Mouse (Mus musculus): ENCODE measurements around the gene Rxfp2. TPM values are rescaled to one million over a fixed set of nuclear protein-coding genes. Genes with fewer than 3 reads are reported as not detected.

Gene Rxfp2
- polyA plus RNA-seq, 1 experiment: not detected

DNA sequence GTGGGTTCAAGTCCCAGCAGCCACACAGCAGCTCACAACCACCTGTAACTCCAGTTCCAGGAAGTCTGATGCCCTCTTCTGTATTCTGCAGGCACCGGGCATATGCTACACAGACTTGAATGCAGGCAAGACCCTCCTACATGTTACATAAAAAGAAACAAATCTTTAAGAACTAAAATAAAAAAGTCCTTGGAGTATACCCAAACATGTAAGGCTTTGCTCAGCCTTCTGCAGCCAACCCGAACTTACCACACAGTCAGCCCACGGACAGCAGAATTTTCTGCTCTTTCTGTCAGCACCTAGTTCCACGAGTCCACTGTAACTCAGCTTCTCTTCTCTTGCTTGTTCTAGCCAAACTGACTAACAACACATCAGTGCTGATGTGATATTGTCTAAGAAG is 34.8 kb downstream of the Rxfp2 start:
- no peak overlapping the region for H3K4me2 ChIP-seq (ENCODE audit: low read depth)
- no peak overlapping the region for H3K4me3 ChIP-seq
- no peak overlapping the region for H3ac ChIP-seq (ENCODE audit: control insufficient read depth, insufficient read length)
- H3K79me2 ChIP-seq (ENCODE audit: control insufficient read depth, insufficient read depth): no peaks in the 10 kb centered on the region
- H3K36me3 ChIP-seq (ENCODE audit: control insufficient read depth, insufficient read depth): no peaks in the 10 kb centered on the region
- no peaks in the 10 kb centered on the region for H3K27me3 ChIP-seq (ENCODE audit: control insufficient read depth, insufficient read depth, insufficient read length)
- TF ChIP-seq CEBPB (IDR thresholded peaks at IDR 0.05; ENCODE audit: insufficient read depth, poor library complexity, severe bottlenecking) (no peak), MYOG (IDR thresholded peaks at IDR 0.05; ENCODE audit: control insufficient read depth in 1 of 3, insufficient read depth in 1 of 3, insufficient read length in 2 of 3, low read depth in 2 of 3) (no peak), TCF3 (IDR thresholded peaks at IDR 0.05; ENCODE audit: insufficient read length, low read depth) (no peak), TCF12 (IDR thresholded peaks at IDR 0.05; ENCODE audit: insufficient read depth, poor library complexity, severe bottlenecking) (no peak), MYOD1 (IDR thresholded peaks at IDR 0.05; ENCODE audit: control insufficient read depth in 1 of 3, insufficient read length in 2 of 3, low read depth in 2 of 3) (no peak), MAX (IDR thresholded peaks at IDR 0.05; ENCODE audit: low read depth) (no peak), REST (IDR thresholded peaks at IDR 0.05; ENCODE audit: insufficient read depth, insufficient read length) (no peak), POLR2A (IDR thresholded peaks at IDR 0.05; ENCODE audit: insufficient read length, low read depth) (no peak), E2F4 (IDR thresholded peaks at IDR 0.05; ENCODE audit: insufficient read depth) (no peak), POLR2AphosphoS2 (IDR thresholded peaks at IDR 0.05; ENCODE audit: insufficient read length, low read depth) (no peak), SRF (IDR thresholded peaks at IDR 0.05; ENCODE audit: control insufficient read depth, insufficient read length, low read depth) (no peak), USF1 (IDR thresholded peaks at IDR 0.05; ENCODE audit: low read depth) (no peak)

DNA sequence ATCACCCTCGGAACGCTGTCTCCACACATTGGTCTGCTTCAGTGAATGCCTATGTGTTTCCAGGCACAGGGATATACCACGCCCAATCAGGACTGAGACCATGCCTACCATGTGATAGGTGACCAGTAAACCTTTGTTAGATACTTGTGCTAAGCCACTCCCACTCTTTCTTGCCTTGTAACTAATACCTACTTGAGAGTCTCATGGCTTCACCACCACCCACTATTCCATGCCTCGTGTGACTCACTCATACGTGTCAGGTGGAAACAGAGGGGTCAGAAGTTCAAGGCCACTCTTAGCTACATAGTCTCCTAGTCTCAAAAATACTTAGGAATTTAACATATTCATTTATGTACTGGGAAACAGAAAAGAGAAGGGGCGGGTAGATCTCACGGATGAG is 35.5 kb downstream of the Rxfp2 start:
- Histone ChIP-seq H3K36me3 (ENCODE audit: control insufficient read depth, insufficient read depth) (no peaks in the 10 kb centered on the region), H3K27me3 (ENCODE audit: control insufficient read depth, insufficient read depth, insufficient read length) (no peaks in the 10 kb centered on the region), H3K4me3 (no peak overlapping the region), H3K4me2 (ENCODE audit: low read depth) (no peak overlapping the region), H3K79me2 (ENCODE audit: control insufficient read depth, insufficient read depth) (no peaks in the 10 kb centered on the region), H3ac (ENCODE audit: control insufficient read depth, insufficient read length) (no peak overlapping the region)
- TF ChIP-seq POLR2AphosphoS2 (IDR thresholded peaks at IDR 0.05; ENCODE audit: insufficient read length, low read depth): no peak
- no peak for TF ChIP-seq SRF (IDR thresholded peaks at IDR 0.05; ENCODE audit: control insufficient read depth, insufficient read length, low read depth)
- no peak for TF ChIP-seq MAX (IDR thresholded peaks at IDR 0.05; ENCODE audit: low read depth)
- TF ChIP-seq E2F4 (IDR thresholded peaks at IDR 0.05; ENCODE audit: insufficient read depth): no peak
- no peak for TF ChIP-seq TCF3 (IDR thresholded peaks at IDR 0.05; ENCODE audit: insufficient read length, low read depth)
- TF ChIP-seq USF1 (IDR thresholded peaks at IDR 0.05; ENCODE audit: low read depth): no peak
- no peak for TF ChIP-seq REST (IDR thresholded peaks at IDR 0.05; ENCODE audit: insufficient read depth, insufficient read length)
- TF ChIP-seq MYOG (IDR thresholded peaks at IDR 0.05; ENCODE audit: control insufficient read depth in 1 of 3, insufficient read depth in 1 of 3, insufficient read length in 2 of 3, low read depth in 2 of 3): no peak

GRCm38 (mm10) chr5:150055322-150055721 is 36.8 kb downstream of the Rxfp2 start:
- Histone ChIP-seq H3K79me2 (ENCODE audit: control insufficient read depth, insufficient read depth) (no peaks in the 10 kb centered on the region), H3K4me3 (no peak overlapping the region), H3K27me3 (ENCODE audit: control insufficient read depth, insufficient read depth, insufficient read length) (no peaks in the 10 kb centered on the region), H3ac (ENCODE audit: control insufficient read depth, insufficient read length) (no peak overlapping the region), H3K4me2 (ENCODE audit: low read depth) (no peak overlapping the region), H3K36me3 (ENCODE audit: control insufficient read depth, insufficient read depth) (no peaks in the 10 kb centered on the region)
- no peak for TF ChIP-seq MAX (IDR thresholded peaks at IDR 0.05; ENCODE audit: low read depth)
- TF ChIP-seq TCF3 (IDR thresholded peaks at IDR 0.05; ENCODE audit: insufficient read length, low read depth): no peak
- no peak for TF ChIP-seq POLR2AphosphoS2 (IDR thresholded peaks at IDR 0.05; ENCODE audit: insufficient read length, low read depth)
- no peak for TF ChIP-seq E2F4 (IDR thresholded peaks at IDR 0.05; ENCODE audit: insufficient read depth)
- no peak for TF ChIP-seq MYOD1 (IDR thresholded peaks at IDR 0.05; ENCODE audit: control insufficient read depth in 1 of 3, insufficient read length in 2 of 3, low read depth in 2 of 3)
- TF ChIP-seq REST (IDR thresholded peaks at IDR 0.05; ENCODE audit: insufficient read depth, insufficient read length): no peak
- TF ChIP-seq POLR2A (IDR thresholded peaks at IDR 0.05; ENCODE audit: insufficient read length, low read depth): no peak
- no peak for TF ChIP-seq CEBPB (IDR thresholded peaks at IDR 0.05; ENCODE audit: insufficient read depth, poor library complexity, severe bottlenecking)
- no peak for TF ChIP-seq SRF (IDR thresholded peaks at IDR 0.05; ENCODE audit: control insufficient read depth, insufficient read length, low read depth)
- TF ChIP-seq USF1 (IDR thresholded peaks at IDR 0.05; ENCODE audit: low read depth): no peak
- no peak for TF ChIP-seq MYOG (IDR thresholded peaks at IDR 0.05; ENCODE audit: control insufficient read depth in 1 of 3, insufficient read depth in 1 of 3, insufficient read length in 2 of 3, low read depth in 2 of 3)
- no peak for TF ChIP-seq TCF12 (IDR thresholded peaks at IDR 0.05; ENCODE audit: insufficient read depth, poor library complexity, severe bottlenecking)

GRCm38 (mm10) chr5:150056056-150056455 is 37.6 kb downstream of the Rxfp2 start:
- H3K36me3 ChIP-seq (ENCODE audit: control insufficient read depth, insufficient read depth): no peaks in the 10 kb centered on the region
- no peaks in the 10 kb centered on the region for H3K27me3 ChIP-seq (ENCODE audit: control insufficient read depth, insufficient read depth, insufficient read length)
- H3K4me2 ChIP-seq (ENCODE audit: low read depth): no peak overlapping the region
- no peak overlapping the region for H3K4me3 ChIP-seq
- TF ChIP-seq POLR2A (IDR thresholded peaks at IDR 0.05; ENCODE audit: insufficient read length, low read depth) (no peak), TCF12 (IDR thresholded peaks at IDR 0.05; ENCODE audit: insufficient read depth, poor library complexity, severe bottlenecking) (no peak), USF1 (IDR thresholded peaks at IDR 0.05; ENCODE audit: low read depth) (no peak), POLR2AphosphoS2 (IDR thresholded peaks at IDR 0.05; ENCODE audit: insufficient read length, low read depth) (no peak), MYOG (IDR thresholded peaks at IDR 0.05; ENCODE audit: control insufficient read depth in 1 of 3, insufficient read depth in 1 of 3, insufficient read length in 2 of 3, low read depth in 2 of 3) (no peak), MYOD1 (IDR thresholded peaks at IDR 0.05; ENCODE audit: control insufficient read depth in 1 of 3, insufficient read length in 2 of 3, low read depth in 2 of 3) (no peak), E2F4 (IDR thresholded peaks at IDR 0.05; ENCODE audit: insufficient read depth) (no peak), TCF3 (IDR thresholded peaks at IDR 0.05; ENCODE audit: insufficient read length, low read depth) (no peak), REST (IDR thresholded peaks at IDR 0.05; ENCODE audit: insufficient read depth, insufficient read length) (no peak), MAX (IDR thresholded peaks at IDR 0.05; ENCODE audit: low read depth) (no peak), CEBPB (IDR thresholded peaks at IDR 0.05; ENCODE audit: insufficient read depth, poor library complexity, severe bottlenecking) (no peak), SRF (IDR thresholded peaks at IDR 0.05; ENCODE audit: control insufficient read depth, insufficient read length, low read depth) (no peak)
- H3ac ChIP-seq (ENCODE audit: control insufficient read depth, insufficient read length): no peak overlapping the region
- no peaks in the 10 kb centered on the region for H3K79me2 ChIP-seq (ENCODE audit: control insufficient read depth, insufficient read depth)

All from myocyte (in vitro differentiated cells).